Mouse (Mus musculus) thymus, adult 2 months (tissue): ENCODE data around the gene Utrn.

ENCODE experiments used
- CTCF ChIP-seq: fragments of 200-500 bp; IDR thresholded peaks from 2 replicates; pipeline ENCODE4 v1.5.1; 2012; ENCODE audit warnings: mild to moderate bottlenecking, control low read depth, low read length, moderate library complexity, borderline replicate concordance; ENCODE audit not compliant: control insufficient read depth, poor library complexity, insufficient read depth; ENCODE audit errors: extremely low read depth
- POLR2A ChIP-seq: fragments of 200-500 bp; IDR thresholded peaks from 2 replicates; pipeline ENCODE4 v1.6.1; 2012; ENCODE audit warnings: mild to moderate bottlenecking, low read length, control low read depth, moderate library complexity; ENCODE audit not compliant: control insufficient read depth, poor library complexity, insufficient read depth; ENCODE audit errors: extremely low read depth

DNA sequence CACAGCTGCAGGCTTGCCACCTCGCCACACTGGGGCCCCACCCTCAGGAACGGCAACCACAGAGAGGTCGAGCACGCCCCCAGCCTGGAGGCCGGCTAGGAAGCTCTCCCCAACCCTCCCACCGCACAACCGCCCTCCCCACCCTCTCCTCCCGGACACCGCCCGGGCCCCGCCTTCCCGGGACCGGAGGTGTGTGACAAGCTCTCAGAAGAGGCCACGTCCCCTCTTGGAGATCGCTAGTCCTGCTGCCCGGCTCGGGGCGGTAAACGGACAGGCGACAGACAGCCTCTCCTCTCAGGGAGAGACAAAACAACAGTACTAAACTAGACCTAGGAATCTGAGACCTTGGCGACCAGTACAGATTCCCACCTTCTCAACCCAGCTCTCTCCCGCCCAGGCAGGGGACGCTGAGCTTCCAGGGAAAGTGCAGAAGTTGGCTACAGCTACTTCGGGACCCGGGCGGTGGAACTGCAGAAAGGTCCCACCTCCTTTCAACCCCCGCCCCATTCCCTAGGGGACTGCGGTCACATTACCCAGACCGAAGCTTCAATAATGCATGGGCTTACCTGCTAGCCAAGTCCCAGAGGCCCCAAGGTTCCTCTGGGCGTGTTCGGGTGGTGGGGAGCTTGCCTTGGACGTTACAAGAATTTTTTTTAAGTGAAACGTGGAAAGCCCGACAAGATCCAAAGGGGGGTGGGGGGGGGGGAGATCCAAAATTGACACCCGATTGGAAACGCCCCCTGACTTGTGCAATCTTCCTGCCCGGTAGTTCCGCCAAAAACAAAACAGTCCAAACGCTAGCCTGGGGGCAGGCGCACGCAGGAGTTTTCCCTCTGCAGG lies 756 bp downstream of the Utrn start:
- TF ChIP-seq CTCF: no peak
- no peak for TF ChIP-seq POLR2A
